Mouse (Mus musculus): ENCODE results near the gene Pde3a.

- TF ChIP-seq CTCF (IDR thresholded peaks at IDR 0.05; ENCODE audit: low read depth, low read length) (no peak), POLR2A (IDR thresholded peaks at IDR 0.05; ENCODE audit: insufficient read depth, low read length) (no peak)
Measured at GRCm38 (mm10) chr6:141456591-141456990, 207.5 kb downstream of the Pde3a start.

Data from ES-Bruce4 (cell line).